Mouse (Mus musculus): ENCODE measurements around the gene Gm12569. TPM values are rescaled to one million over a fixed set of nuclear protein-coding genes. Genes with fewer than 3 reads are reported as not detected.
A peak's percentile ranks its signal among the peaks of the same experiment; 100 is the strongest.

Gm12569 gene
- not detected for total RNA-seq (2021)
- long read RNA-seq, experiment 1: 0 reads
- long read RNA-seq, experiment 2: 0 reads

- no peak for DNase-seq
These were observed at the start of gene Gm12569 for GRCm38 (mm10) chr11:51220308-51220707. Gm12569 (plus strand) TSS chr11:51220473.

GRCm38 (mm10) chr11:51202726-51203125 is 17.5 kb upstream of the Gm12569 start:
- DNase-seq: peak; percentile 15 to 23

GRCm38 (mm10) chr11:51207758-51208157 is 12.5 kb upstream of the Gm12569 start:
- DNase-seq: peak in 1 of 2 experiments; percentile 37

- no peak for DNase-seq
These were observed 8.8 kb upstream of the Gm12569 start for GRCm38 (mm10) chr11:51211426-51211825.

GRCm38 (mm10) chr11:51214021-51214420 is 6.3 kb upstream of the Gm12569 start:
- DNase-seq: peak; percentile 13 to 16

- DNase-seq: no peak
These were observed 785 bp upstream of the Gm12569 start for GRCm38 (mm10) chr11:51219396-51219980.

- DNase-seq: no peak
These were observed 6.8 kb downstream of the Gm12569 start for GRCm38 (mm10) chr11:51227104-51227503.

GRCm38 (mm10) chr11:51234626-51235025 is 14.4 kb downstream of the Gm12569 start:
- no peak for DNase-seq

- DNase-seq: no peak
These were observed 22.6 kb downstream of the Gm12569 start for GRCm38 (mm10) chr11:51242897-51243296.

GRCm38 (mm10) chr11:51257006-51257405 is 36.7 kb downstream of the Gm12569 start:
- no peak for DNase-seq

- no peak for DNase-seq
These were observed 41.5 kb downstream of the Gm12569 start, which contains the start of gene Clk4 for GRCm38 (mm10) chr11:51261680-51262219. Clk4 (plus strand) TSS chr11:51261730.

GRCm38 (mm10) chr11:51262342-51263285 is 42.3 kb downstream of the Gm12569 start, which contains the start of gene BC049762:
BC049762 (minus strand) TSS chr11:51263046.
- DNase-seq: peak; percentile 99 to 100

- DNase-seq: peak; percentile 71 to 86
These were observed 43.1 kb downstream of the Gm12569 start for GRCm38 (mm10) chr11:51263286-51263831.

- peak; percentile 50 to 63 for DNase-seq
These were observed 44.1 kb downstream of the Gm12569 start for GRCm38 (mm10) chr11:51264352-51264751.

- DNase-seq: peak in 1 of 2 experiments; percentile 32
These were observed 45.1 kb downstream of the Gm12569 start for GRCm38 (mm10) chr11:51265326-51265725.

GRCm38 (mm10) chr11:51274418-51274817 is 54.1 kb downstream of the Gm12569 start:
- no peak for DNase-seq

Other genes with a start within 250 kb of the Gm12569 start
- not detected for gene Olfr1377, start 238.5 kb upstream of the Gm12569 start, total RNA-seq (2021)
- not detected for gene Olfr51, start 216.9 kb upstream of the Gm12569 start, total RNA-seq (2021)
- gene Olfr54, start 206.2 kb upstream of the Gm12569 start, total RNA-seq (2021): under 1 TPM; 0.33 to 0.76 TPM
- not detected for gene Olfr1375, start 172.4 kb upstream of the Gm12569 start, total RNA-seq (2021)
- 1 to 10 TPM; 4.8 to 6.4 TPM for gene Zfp354a, start 161.2 kb upstream of the Gm12569 start, total RNA-seq (2021)
- gene Clk4, start 41.3 kb downstream of the Gm12569 start, total RNA-seq (2021): 100 to 1,000 TPM in 1 of 2 experiments, 10 to 100 TPM in 1; 84.2 to 110 TPM
- gene BC049762, start 42.6 kb downstream of the Gm12569 start, total RNA-seq (2021): not detected
- 1 to 10 TPM; 2.6 to 7.0 TPM for gene Col23a1, start 69.4 kb downstream of the Gm12569 start, total RNA-seq (2021)